26 mouse cellular contexts compared by ENCODE assay signal in genomic region chr17:12381579-12381978, GRCm38 (mm10). TPM values are rescaled to one million over a fixed set of nuclear protein-coding genes. Genes with fewer than 3 reads are reported as not detected.
A peak's percentile ranks its signal among the peaks of the same experiment; 100 is the strongest.
DNase-seq lines count a peak whose midpoint lies in the region; ATAC-seq and TF ChIP-seq lines count a peak whose summit lies in the region.
"Had no signal": no experiment of that assay in that cellular context is flagged by ENCODE, and none has a peak within 500 bp of the region (broad histone marks: within the 10 kb centered on the region; RNA-seq: fewer than 3 reads in every experiment).

No protein-coding gene starts in this region.

- peaks cover 32% of the 10 kb centered on the region for H3K36me3 ChIP-seq in liver, adult 2 months (ENCODE audit: control insufficient read depth, insufficient read depth, low read length)
- H3K36me3 ChIP-seq in liver, embryonic 16.5 days (ENCODE audit: control insufficient read depth, insufficient read depth): no peaks in the 10 kb centered on the region
- no peaks in the 10 kb centered on the region for H3K36me3 ChIP-seq in liver, embryonic 11.5 days (ENCODE audit: control insufficient read depth, insufficient read depth, low read length)
- no peaks in the 10 kb centered on the region for H3K36me3 ChIP-seq in intestine, embryonic 16.5 days (ENCODE audit: control insufficient read depth, insufficient read depth, low read length)
- 0 out of 2 replicates have a peak, but pooled peaks cover 4% of the 10 kb centered on the region for H3K36me3 ChIP-seq in liver, postnatal 0 days (replicated peaks; ENCODE audit: insufficient read depth, low read length)
- H3K36me3 ChIP-seq: embryonic facial prominence, embryonic 13.5 days; embryonic facial prominence, embryonic 15.5 days; forebrain, embryonic 10.5 days; forebrain, embryonic 12.5 days had no signal

- no peak for TF ChIP-seq CTCF in liver, adult 2 months (IDR thresholded peaks at IDR 0.05; ENCODE audit: low read depth, low read length)
- no peak for TF ChIP-seq CTCF in liver, postnatal 0 days (IDR thresholded peaks at IDR 0.05; ENCODE audit: low read depth)

- H3K27me3 ChIP-seq in liver, adult 2 months (ENCODE audit: control insufficient read depth, insufficient read depth, low read length): no peaks in the 10 kb centered on the region
- no peaks in the 10 kb centered on the region for H3K27me3 ChIP-seq in liver, embryonic 16.5 days (ENCODE audit: control insufficient read depth, insufficient read depth, low read depth, low read length)
- H3K27me3 ChIP-seq in liver, embryonic 11.5 days (replicated peaks; ENCODE audit: control insufficient read depth, insufficient read depth, low read length): peaks cover 12% of the 10 kb centered on the region; the same call in 1 of the 2 replicates
- no peaks in the 10 kb centered on the region for H3K27me3 ChIP-seq in intestine, embryonic 16.5 days (replicated peaks; ENCODE audit: control insufficient read depth, insufficient read depth, low read length)
- no peaks in the 10 kb centered on the region for H3K27me3 ChIP-seq in liver, postnatal 0 days (ENCODE audit: insufficient read depth, low read length)
- H3K27me3 ChIP-seq: embryonic facial prominence, embryonic 13.5 days; embryonic facial prominence, embryonic 15.5 days; forebrain, embryonic 12.5 days had no signal

- peaks cover 24% of the 10 kb centered on the region for H3K4me1 ChIP-seq in liver, adult 2 months (ENCODE audit: control insufficient read depth, insufficient read depth, low read length)
- peaks cover 2% of the 10 kb centered on the region; the same call in 1 of the 2 replicates for H3K4me1 ChIP-seq in liver, embryonic 16.5 days (ENCODE audit: control insufficient read depth, low read depth, low read length)
- peaks cover 3% of the 10 kb centered on the region; the same call in 1 of the 2 replicates for H3K4me1 ChIP-seq in liver, embryonic 11.5 days (replicated peaks; ENCODE audit: control insufficient read depth, insufficient read depth, low read length)
- H3K4me1 ChIP-seq in intestine, embryonic 16.5 days (ENCODE audit: control insufficient read depth, insufficient read depth, low read length): peaks cover 4% of the 10 kb centered on the region; the same call in 1 of the 2 replicates
- peaks cover 16% of the 10 kb centered on the region for H3K4me1 ChIP-seq in liver, postnatal 0 days (ENCODE audit: insufficient read depth)
- H3K4me1 ChIP-seq: embryonic facial prominence, embryonic 13.5 days; embryonic facial prominence, embryonic 15.5 days had no signal

- no peak for TF ChIP-seq POLR2A in liver, adult 2 months (IDR thresholded peaks at IDR 0.05; ENCODE audit: extremely low read depth, insufficient read depth, low read length)

- no peak overlapping the region; the same call in 1 of the 2 replicates for H3K4me3 ChIP-seq in liver, adult 2 months (ENCODE audit: insufficient read depth, low read depth, low read length)
- no peak overlapping the region for H3K4me3 ChIP-seq in liver, embryonic 16.5 days (ENCODE audit: low read depth, low read length)
- H3K4me3 ChIP-seq in liver, embryonic 11.5 days (ENCODE audit: low read depth, low read length): no peak overlapping the region
- H3K4me3 ChIP-seq in intestine, embryonic 16.5 days (ENCODE audit: low read length): no peak overlapping the region
- H3K4me3 ChIP-seq in liver, postnatal 0 days (ENCODE audit: low read depth, low read length): no peak overlapping the region
- H3K4me3 ChIP-seq: embryonic facial prominence, embryonic 13.5 days; embryonic facial prominence, embryonic 15.5 days; erythroblast, embryonic 14.5 days; forebrain, embryonic 10.5 days; forebrain, embryonic 12.5 days had no signal

- H3K9me3 ChIP-seq in liver, embryonic 16.5 days (replicated peaks; ENCODE audit: control insufficient read depth, low read length): no peaks in the 10 kb centered on the region
- H3K9me3 ChIP-seq in liver, embryonic 11.5 days (ENCODE audit: control insufficient read depth, low read length): no peaks in the 10 kb centered on the region; the same call in 1 of the 2 replicates
- H3K9me3 ChIP-seq in intestine, embryonic 16.5 days (ENCODE audit: control insufficient read depth, low read length): no peaks in the 10 kb centered on the region
- no peaks in the 10 kb centered on the region for H3K9me3 ChIP-seq in liver, postnatal 0 days (ENCODE audit: low read length)
- H3K9me3 ChIP-seq: embryonic facial prominence, embryonic 13.5 days; embryonic facial prominence, embryonic 15.5 days; forebrain, embryonic 10.5 days; forebrain, embryonic 12.5 days had no signal

- DNase-seq in liver, adult 2 months (ENCODE audit: extremely low read depth, low read depth, low spot score): peak; percentile 57
- no peak for DNase-seq in liver
- DNase-seq in liver, embryonic 11.5 days (ENCODE audit: low spot score): no peak
- no peak for DNase-seq in liver, postnatal 0 days
- DNase-seq in gastrocnemius, postnatal 10 days: no peak
- DNase-seq: adrenal gland, adult 2 months; adrenal gland, postnatal 10 days; adrenal gland, postnatal 25 days; cerebellum, adult 11 months; cerebellum, adult 18-20 months; cerebellum, adult 8-10 months; cerebellum, adult 9-11 months; cerebellum, postnatal 14 days; cerebellum, postnatal 36 days; embryo, embryonic 11 days had no signal

- WGBS in liver, adult 2 months: 18% methylated on average over 2 of the region's 2 CpGs
- 36% methylated on average over 2 of the region's 2 CpGs for WGBS in liver, embryonic 16.5 days (ENCODE audit: insufficient replicate concordance)
- 61% methylated on average over 2 of the region's 2 CpGs for WGBS in liver, embryonic 11.5 days
- 55% methylated on average over 2 of the region's 2 CpGs for WGBS in intestine, embryonic 16.5 days
- 59% methylated on average over 2 of the region's 2 CpGs for WGBS in liver, postnatal 0 days (ENCODE audit: insufficient replicate concordance)

- H3K9ac ChIP-seq in liver, adult 2 months (ENCODE audit: low read depth, low read length): peak overlapping the region; percentile 75
- H3K9ac ChIP-seq in liver, embryonic 16.5 days (ENCODE audit: low read depth, low read length): no peak overlapping the region
- H3K9ac ChIP-seq in liver, embryonic 11.5 days (ENCODE audit: low read depth, low read length): no peak overlapping the region
- no peak overlapping the region for H3K9ac ChIP-seq in intestine, embryonic 16.5 days (ENCODE audit: low read depth, low read length)
- 0 out of 2 replicates have a peak overlapping the region, but pooled peaks have one; percentile 26 for H3K9ac ChIP-seq in liver, postnatal 0 days (replicated peaks)
- H3K9ac ChIP-seq: embryonic facial prominence, embryonic 13.5 days; embryonic facial prominence, embryonic 15.5 days; forebrain, embryonic 12.5 days had no signal

- peak overlapping the region; percentile 32; the same call in 1 of the 2 replicates for H3K4me2 ChIP-seq in liver, embryonic 16.5 days (ENCODE audit: low read depth, low read length)
- no peak overlapping the region for H3K4me2 ChIP-seq in liver, embryonic 11.5 days
- H3K4me2 ChIP-seq in intestine, embryonic 16.5 days (ENCODE audit: low read depth, low read length): no peak overlapping the region
- peak overlapping the region; percentile 48 for H3K4me2 ChIP-seq in liver, postnatal 0 days (ENCODE audit: low read depth, low read length)
- H3K4me2 ChIP-seq: embryonic facial prominence, embryonic 13.5 days; embryonic facial prominence, embryonic 15.5 days; forebrain, embryonic 12.5 days had no signal

- peaks cover 5% of the 10 kb centered on the region; the same call in 1 of the 2 replicates for H3K79me2 ChIP-seq in liver, adult 2 months (ENCODE audit: control insufficient read depth, insufficient read depth, low read length)

- H3K27ac ChIP-seq in liver, adult 2 months (replicated peaks; ENCODE audit: insufficient read depth, low read depth, low read length): peak overlapping the region; percentile 88
- no peak overlapping the region; the same call in 1 of the 2 replicates for H3K27ac ChIP-seq in liver, embryonic 16.5 days (ENCODE audit: low read length)
- no peak overlapping the region for H3K27ac ChIP-seq in liver, embryonic 11.5 days (ENCODE audit: low read depth, low read length)
- peak overlapping the region; percentile 27; the same call in 1 of the 2 replicates for H3K27ac ChIP-seq in intestine, embryonic 16.5 days (ENCODE audit: low read length)
- peak overlapping the region; percentile 94 for H3K27ac ChIP-seq in liver, postnatal 0 days (ENCODE audit: low read depth)
- H3K27ac ChIP-seq: embryonic facial prominence, embryonic 13.5 days; embryonic facial prominence, embryonic 15.5 days; forebrain, embryonic 10.5 days; forebrain, embryonic 12.5 days had no signal

- no peak for ATAC-seq in liver, embryonic 16.5 days (ENCODE audit: low read depth)
- ATAC-seq in liver, embryonic 11.5 days (replicated peaks; ENCODE audit: low FRiP score): no peak
- ATAC-seq in intestine, embryonic 16.5 days: peak; percentile 78
- no peak for ATAC-seq in liver, postnatal 0 days

- TF ChIP-seq EP300 in liver, postnatal 0 days (IDR thresholded peaks at IDR 0.05; ENCODE audit: low read depth): no peak

RNA-seq across cellular contexts. Expression of gene Plg, which starts 3.2 kb away (rescaled TPM):
- total RNA-seq in liver, adult 2 months (2014; rRNA removed): 1,031 and 1,068 TPM in 2 replicates
- 1,361 and 1,403 TPM in 2 replicates for polyA plus RNA-seq in liver, adult 2 months (2012; rRNA removed)
- polyA plus RNA-seq in liver, embryonic 16.5 days (2015; fragmentation: Nextera tagmentation; extraction: Ambion mirVana): 472 and 552 TPM in 2 replicates
- polyA plus RNA-seq in liver, embryonic 11.5 days (2014; fragmentation: Nextera tagmentation; extraction: Ambion mirVana): 130 and 157 TPM in 2 replicates
- 2.3 and 6.5 TPM in 2 replicates for polyA plus RNA-seq in intestine, embryonic 16.5 days (2015; fragmentation: Nextera tagmentation; extraction: Ambion mirVana)
- 1,130 and 1,170 TPM in 2 replicates for polyA plus RNA-seq in liver, postnatal 0 days (2015; fragmentation: Nextera tagmentation; extraction: Ambion mirVana)
- 1 to 10 TPM in 1 of 2 experiments, under 1 TPM in 1; 0.12 to 1.1 TPM for total RNA-seq in gastrocnemius, postnatal 10 days (2021)
- total RNA-seq: adrenal gland, postnatal 25 days; common myeloid progenitor, adult 5-6 weeks; ES-E14; MEL had no signal
- polyA plus RNA-seq: embryonic facial prominence, embryonic 13.5 days; embryonic facial prominence, embryonic 15.5 days; forebrain, embryonic 10.5 days; forebrain, embryonic 14.5 days had no signal

Comparison
In these comparisons a context has a peak if more than half of its experiments do, and no peak if none do; other contexts are left out.
1. H3K27ac ChIP-seq: peak in liver, adult 2 months (single experiment), intestine, embryonic 16.5 days (single experiment) and liver, postnatal 0 days (single experiment); none in liver, embryonic 16.5 days (single experiment) and liver, embryonic 11.5 days (single experiment).
2. H3K9ac ChIP-seq: peak in liver, adult 2 months (single experiment) and liver, postnatal 0 days (single experiment); none in liver, embryonic 16.5 days (single experiment), liver, embryonic 11.5 days (single experiment) and intestine, embryonic 16.5 days (single experiment).
3. H3K4me2 ChIP-seq: peak in liver, embryonic 16.5 days (single experiment) and liver, postnatal 0 days (single experiment); none in liver, embryonic 11.5 days (single experiment) and intestine, embryonic 16.5 days (single experiment).
4. RNA of gene Plg, which starts 3.2 kb away (polyA plus RNA-seq): 1,361 to 1,403 TPM in liver, adult 2 months, 1,130 to 1,170 TPM in liver, postnatal 0 days, 472 to 552 TPM in liver, embryonic 16.5 days and 130 to 157 TPM in liver, embryonic 11.5 days; 2.3 to 6.5 TPM in intestine, embryonic 16.5 days; every median in the first group is over 10 times any median in the second.